Mouse (Mus musculus): ENCODE results near the gene Meox2.

DNA sequence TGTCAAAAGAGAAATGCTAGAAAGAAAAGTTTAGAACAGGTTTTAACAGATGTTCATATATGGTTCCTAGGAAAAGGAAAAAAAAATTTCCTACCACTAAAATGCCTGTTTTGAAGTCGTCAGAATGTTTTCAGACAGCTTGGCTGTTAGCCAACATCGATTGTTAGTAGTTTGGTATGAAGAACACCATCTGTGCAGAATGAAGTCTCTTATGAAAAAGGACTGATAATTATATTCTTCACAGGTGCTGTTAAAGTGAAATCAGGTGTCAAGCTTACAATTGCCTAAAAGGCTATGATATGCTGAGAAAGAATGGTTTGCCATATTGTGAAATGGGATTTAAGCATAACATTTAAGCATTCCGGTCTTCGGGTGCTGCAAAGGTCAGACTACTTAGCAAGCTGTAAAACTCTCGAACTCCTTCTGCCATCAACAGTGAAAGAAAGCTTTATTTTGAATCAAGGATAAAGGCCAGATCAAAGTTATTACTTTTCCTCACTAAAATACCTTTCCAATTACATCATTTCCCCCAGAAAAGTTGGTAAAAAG is 80.7 kb downstream of the Meox2 start:
- TF ChIP-seq CTCF (IDR thresholded peaks at IDR 0.05; ENCODE audit: low read depth, low read length) (no peak), POLR2A (IDR thresholded peaks at IDR 0.05; ENCODE audit: borderline replicate concordance, low read depth, low read length) (no peak)
